Mouse (Mus musculus): ENCODE measurements around the gene Nfix.

The Nfix gene

DNA sequence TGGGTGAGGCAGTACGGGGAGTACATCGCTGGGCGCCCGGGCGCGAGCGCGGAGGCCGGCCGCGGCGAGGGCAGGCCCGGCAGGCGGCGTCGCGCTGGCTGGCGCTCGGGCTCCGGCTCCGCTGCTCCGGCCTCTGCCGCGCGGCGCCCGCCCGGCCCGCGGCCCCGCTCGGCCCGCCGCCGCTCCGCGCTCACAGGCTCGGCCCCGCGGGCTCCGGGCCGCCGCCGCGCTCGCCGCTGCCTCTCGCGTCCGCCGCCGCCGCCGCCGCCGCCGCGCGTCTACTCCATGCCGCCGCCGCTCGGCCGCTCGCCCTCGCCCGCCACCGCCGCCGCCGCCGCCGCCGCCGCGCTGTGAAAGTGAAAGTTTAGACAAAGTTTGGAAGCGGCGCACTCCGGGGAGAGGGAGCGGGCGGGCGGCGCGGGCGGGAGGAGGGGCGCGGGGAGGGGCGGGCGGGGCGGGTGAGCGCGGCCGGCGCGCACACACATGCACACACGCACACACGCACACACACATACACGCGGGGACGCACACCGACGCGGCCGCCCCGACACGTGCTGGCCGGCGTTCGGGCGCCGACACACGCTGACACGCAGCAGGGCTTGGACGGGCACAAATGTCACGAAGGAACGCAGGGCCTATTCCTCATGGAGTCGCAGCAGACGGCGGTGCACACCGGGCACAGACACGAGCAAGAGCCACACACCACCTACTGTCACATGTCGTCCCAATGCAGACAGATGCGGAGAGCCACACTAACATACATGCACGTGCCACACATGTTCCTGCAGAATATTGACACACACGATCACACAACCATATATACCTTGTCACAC, at the start of gene Nfix:
Nfix (minus strand) TSS at position 346 of the 833 bp plus-strand sequence.
- DNase-seq: peak; percentile 51

GRCm38 (mm10) chr8:84847684-84848435, 47.7 kb upstream of the Nfix start:
- peak; percentile 38 for DNase-seq

- peak; percentile 100 for DNase-seq
Measured at GRCm38 (mm10) chr8:84846722-84847572, 46.8 kb upstream of the Nfix start, which contains the start of gene Calr. Calr (minus strand) TSS chr8:84846934.

DNA sequence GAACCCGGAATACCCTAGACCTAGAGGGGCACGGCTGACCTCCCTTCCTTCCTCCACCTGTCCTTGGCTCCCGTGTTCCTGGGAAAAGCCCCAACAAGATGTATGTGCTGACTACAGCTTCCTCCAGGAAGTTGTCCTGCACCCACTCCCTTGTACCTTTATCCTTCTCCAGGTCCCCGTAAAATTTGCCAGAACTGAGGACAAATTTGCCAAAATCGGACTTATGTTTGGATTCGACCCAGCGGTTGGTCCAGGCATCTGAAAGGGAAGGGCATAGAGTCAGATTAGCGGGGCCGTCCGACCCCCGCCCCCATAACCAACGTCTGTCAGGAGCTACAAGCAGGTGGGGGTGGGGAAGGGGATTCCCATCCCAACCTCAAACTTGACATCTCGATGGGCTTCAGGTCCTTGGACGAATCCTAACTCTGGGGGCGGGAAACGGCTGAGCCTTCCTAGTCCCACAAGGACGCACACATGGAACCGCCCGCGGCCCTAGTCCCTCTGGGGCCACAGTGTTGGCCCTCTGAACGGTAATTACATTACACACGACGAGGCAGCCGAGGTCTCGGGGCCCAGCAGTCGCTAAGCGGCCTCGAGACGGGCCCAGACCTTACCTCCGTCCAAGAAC, 46.1 kb upstream of the Nfix start:
- no peak for DNase-seq

- peak; percentile 34 for DNase-seq
Measured at GRCm38 (mm10) chr8:84845355-84846093, 45.4 kb upstream of the Nfix start.

DNA sequence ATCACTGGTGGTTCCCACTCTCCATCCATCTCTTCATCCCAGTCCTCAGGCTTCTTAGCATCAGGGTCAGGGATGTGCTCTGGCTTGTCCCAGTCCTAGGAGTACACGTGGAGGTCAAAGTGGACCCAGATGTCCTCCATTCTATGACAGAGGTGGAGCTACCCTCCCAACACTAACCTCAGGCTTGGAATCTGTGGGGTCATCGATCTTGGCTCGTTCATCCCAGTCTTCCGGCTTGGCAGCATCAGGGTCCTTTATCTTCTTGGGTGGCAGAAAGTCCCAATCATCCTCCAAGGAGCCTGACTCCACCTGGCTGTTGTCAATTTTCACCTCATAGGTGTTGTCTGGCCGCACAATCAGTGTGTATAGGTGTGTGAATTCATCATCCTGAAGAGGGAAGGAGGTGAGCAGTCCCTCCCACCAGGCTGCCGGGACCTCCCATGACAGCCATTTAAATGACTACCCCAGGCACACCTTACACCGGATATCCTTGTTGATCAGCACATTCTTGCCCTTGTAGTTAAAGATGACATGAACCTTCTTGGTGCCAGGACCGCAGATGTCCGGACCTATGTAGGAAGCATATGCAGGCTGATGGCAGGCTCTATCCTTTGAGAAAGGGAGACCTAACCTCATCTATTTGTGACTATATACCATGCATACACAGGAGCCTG, 44.4 kb upstream of the Nfix start:
- DNase-seq: no peak

DNA sequence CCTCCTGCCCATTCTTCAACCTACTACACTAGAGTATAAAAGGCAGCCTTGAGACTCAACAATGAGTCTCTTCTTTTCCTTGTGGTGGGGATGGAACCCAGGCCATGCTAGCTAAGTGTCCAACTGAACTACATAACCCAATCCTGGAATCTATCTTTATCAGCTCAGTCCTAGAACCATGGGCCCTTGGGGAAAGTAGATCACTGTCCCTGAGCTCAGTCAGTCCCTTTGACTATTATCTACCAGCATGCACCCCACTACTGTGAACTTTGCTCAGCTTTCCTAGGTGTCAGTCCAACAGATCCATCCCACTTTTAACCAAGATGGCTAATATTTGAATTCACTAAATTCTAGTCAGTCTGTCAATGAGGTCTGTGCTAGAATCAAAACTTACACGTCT, 41.4 kb upstream of the Nfix start:
- DNase-seq: no peak

DNA sequence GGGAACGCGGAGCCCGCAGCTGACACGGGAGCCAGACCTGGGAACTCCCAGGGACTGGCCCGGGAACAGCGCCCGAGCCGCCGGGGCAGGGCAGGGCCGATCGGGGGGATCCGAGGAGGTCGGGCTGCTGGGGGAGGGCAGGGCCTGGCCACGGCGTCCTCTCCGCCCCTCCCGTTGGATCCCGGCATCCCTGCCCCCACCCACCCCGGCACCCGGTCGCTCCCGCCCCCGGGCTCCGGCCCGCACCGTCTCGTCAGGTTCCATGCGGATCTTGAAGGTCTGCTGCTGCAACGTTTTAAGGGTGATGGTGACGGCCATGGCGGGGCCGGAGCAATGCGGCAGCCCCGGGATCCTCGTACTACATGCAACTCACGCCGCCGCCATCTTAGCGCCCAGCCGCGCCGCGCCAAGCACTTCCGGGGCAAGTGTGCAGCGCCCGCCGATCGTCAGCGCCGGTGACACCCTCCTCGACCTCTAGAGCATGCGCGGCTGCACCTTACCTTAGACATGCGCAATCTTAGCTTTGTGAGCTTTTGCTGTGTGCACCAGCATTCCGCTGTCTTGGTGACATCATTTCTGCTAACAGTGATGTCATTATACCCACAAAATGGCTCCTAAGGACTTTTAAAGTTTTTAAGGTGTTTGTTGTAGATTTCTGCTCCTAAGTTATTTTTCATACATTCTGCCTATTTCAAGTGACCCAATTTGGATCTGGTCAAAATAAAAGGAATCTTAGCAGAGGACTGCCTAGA, 40.3 kb upstream of the Nfix start, which contains the start of gene Rad23a:
Rad23a (minus strand) TSS at position 418 of the 752 bp plus-strand sequence.
- peak; percentile 91 for DNase-seq

DNA sequence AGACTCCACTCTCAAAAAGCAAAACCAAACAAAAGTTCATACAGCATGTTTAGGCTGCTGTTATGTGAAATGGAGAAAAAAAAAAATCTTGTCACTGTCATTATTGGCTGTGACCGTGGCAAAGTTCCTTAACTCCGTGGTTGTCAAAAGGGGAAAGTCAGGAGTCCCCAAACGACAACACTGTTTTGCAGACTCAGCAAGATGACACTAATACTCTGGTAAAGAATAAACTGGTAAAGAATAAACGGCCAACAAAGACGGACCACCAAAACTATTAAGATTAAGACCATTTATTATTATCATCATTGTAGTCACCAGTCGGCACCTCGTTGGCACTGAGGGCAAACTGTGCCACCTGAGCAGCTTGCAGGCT, 39.7 kb upstream of the Nfix start:
- no peak for DNase-seq

- no peak for DNase-seq
Measured at GRCm38 (mm10) chr8:84839411-84839810, 39.3 kb upstream of the Nfix start.

DNA sequence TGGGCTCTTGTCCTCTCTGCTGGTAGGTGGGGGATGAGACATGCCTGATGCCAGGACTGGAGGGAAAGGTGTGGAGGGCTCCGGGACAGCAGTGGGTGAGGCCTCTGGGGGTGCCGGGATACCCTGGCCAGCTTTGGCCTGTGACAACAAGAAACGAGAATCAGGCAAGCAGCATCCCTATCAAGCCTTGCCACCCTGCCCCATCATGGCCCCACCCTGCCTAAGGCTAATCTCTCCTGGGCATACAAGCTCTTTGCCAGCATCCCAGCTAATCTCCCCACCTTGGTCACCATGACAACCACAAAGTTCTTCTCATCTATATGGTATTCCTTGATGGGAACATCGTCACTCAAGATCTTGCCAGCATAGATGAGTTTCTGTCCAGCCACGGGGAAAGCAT, 38.4 kb upstream of the Nfix start:
- no peak for DNase-seq

- DNase-seq: no peak
Measured at GRCm38 (mm10) chr8:84837912-84838470, 37.8 kb upstream of the Nfix start.

- DNase-seq: no peak
Measured at GRCm38 (mm10) chr8:84837149-84837911, 37.2 kb upstream of the Nfix start.

- no peak for DNase-seq
Measured at GRCm38 (mm10) chr8:84834866-84835855, 35.0 kb upstream of the Nfix start.

DNA sequence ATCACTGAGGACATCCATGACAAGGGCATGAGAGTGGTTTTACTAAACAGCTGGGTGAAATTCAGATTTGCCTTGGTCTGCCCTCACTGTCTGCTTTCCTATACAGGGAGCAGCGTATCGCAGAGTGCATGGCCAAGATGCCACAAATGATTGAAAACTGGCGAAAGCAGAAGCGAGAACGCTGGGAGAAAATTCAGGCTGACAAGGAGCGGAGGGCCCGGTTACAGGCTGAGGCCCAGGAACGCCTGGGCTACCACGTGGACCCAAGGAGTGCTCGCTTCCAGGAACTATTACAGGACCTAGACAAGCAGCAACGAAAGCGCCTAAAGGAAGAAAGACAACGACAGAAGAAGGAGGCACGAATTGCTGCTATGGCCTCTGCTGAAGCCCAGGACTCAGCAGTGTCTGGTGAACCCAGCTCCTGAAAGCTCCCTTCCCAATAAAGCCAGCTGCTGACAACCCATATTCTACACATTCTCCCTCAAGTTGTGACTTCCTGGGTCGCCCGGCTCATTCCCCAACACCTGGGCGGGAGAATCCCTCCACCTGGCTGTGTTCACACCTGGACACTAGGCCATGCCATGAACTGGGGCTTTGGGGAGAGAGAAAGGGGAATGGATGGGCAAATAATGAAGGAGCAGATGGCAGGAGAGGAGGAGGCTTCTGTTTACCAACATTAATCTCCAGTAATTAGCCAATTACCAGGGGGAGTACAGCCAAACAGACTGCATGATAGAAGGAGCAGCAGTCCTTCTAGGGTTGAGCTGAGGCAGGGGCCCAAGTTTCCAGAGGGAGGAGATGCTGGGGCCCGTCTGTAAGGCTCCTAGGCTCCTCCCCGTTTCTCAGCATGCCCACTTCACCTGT, 34.1 kb upstream of the Nfix start:
- no peak for DNase-seq

GRCm38 (mm10) chr8:84832759-84833742, 32.9 kb upstream of the Nfix start:
- DNase-seq: no peak
